Mouse (Mus musculus): Measurements from ENCODE around the gene Fads2. TPM values are rescaled to one million over a fixed set of nuclear protein-coding genes. Genes with fewer than 3 reads are reported as not detected.

Fads2 gene
- polyA plus RNA-seq, 2 experiments: 22.7 to 41.9 TPM

- H3K27me3 ChIP-seq (ENCODE audit: control insufficient read depth, insufficient read depth, low read length): no peaks in the 10 kb centered on the region
- H3K4me3 ChIP-seq (ENCODE audit: insufficient read depth in 1 of 2, low read depth in 2 of 2, low read length in 2 of 2): no peak overlapping the region
- H3K9ac ChIP-seq (replicated peaks): no peak overlapping the region
- no peak overlapping the region for H3K27ac ChIP-seq
- ATAC-seq (ENCODE audit: insufficient read depth): peak; percentile 28; the same call in 1 of the 2 replicates
- H3K36me3 ChIP-seq (replicated peaks; ENCODE audit: control insufficient read depth, insufficient read depth, low read depth): no peaks in the 10 kb centered on the region; the same call in 1 of the 2 replicates
- no peak for DNase-seq (ENCODE audit: low read depth in 3 of 3, low spot score in 3 of 3)
- H3K9me3 ChIP-seq (ENCODE audit: control insufficient read depth, low read length): no peaks in the 10 kb centered on the region
- WGBS (ENCODE audit: insufficient replicate concordance): 53% methylated on average over 4 of the region's 4 CpGs
- H3K4me1 ChIP-seq (replicated peaks; ENCODE audit: control insufficient read depth in 2 of 2, insufficient read depth in 2 of 2, low read length in 1 of 2): peaks cover 8 to 21% of the 10 kb centered on the region in 2 experiments
- TF ChIP-seq CTCF (IDR thresholded peaks at IDR 0.05; ENCODE audit: low read depth) (no peak), EP300 (IDR thresholded peaks at IDR 0.05; ENCODE audit: low read depth) (no peak)
- H3K4me2 ChIP-seq (ENCODE audit: low read depth): no peak overlapping the region
Measured at GRCm38 (mm10) chr19:10094695-10095094, 6.9 kb downstream of the Fads2 start.

GRCm38 (mm10) chr19:10093829-10094228 lies 7.7 kb downstream of the Fads2 start:
- Histone ChIP-seq H3K4me2 (ENCODE audit: low read depth) (no peak overlapping the region), H3K4me1 (replicated peaks; ENCODE audit: control insufficient read depth in 2 of 2, insufficient read depth in 2 of 2, low read length in 1 of 2) (peaks cover 6 to 17% of the 10 kb centered on the region in 2 experiments), H3K9me3 (ENCODE audit: control insufficient read depth, low read length) (no peaks in the 10 kb centered on the region), H3K4me3 (ENCODE audit: insufficient read depth in 1 of 2, low read depth in 2 of 2, low read length in 2 of 2) (no peak overlapping the region), H3K27ac (no peak overlapping the region), H3K9ac (replicated peaks) (no peak overlapping the region), H3K36me3 (replicated peaks; ENCODE audit: control insufficient read depth, insufficient read depth, low read depth) (no peaks in the 10 kb centered on the region; the same call in 1 of the 2 replicates), H3K27me3 (ENCODE audit: control insufficient read depth, insufficient read depth, low read length) (no peaks in the 10 kb centered on the region)
- no peak for ATAC-seq (ENCODE audit: insufficient read depth)
- no peak for DNase-seq (ENCODE audit: low read depth in 3 of 3, low spot score in 3 of 3)
- no peak for TF ChIP-seq CTCF (IDR thresholded peaks at IDR 0.05; ENCODE audit: low read depth)
- no peak for TF ChIP-seq EP300 (IDR thresholded peaks at IDR 0.05; ENCODE audit: low read depth)
- 77% methylated on average over 4 of the region's 4 CpGs for WGBS (ENCODE audit: insufficient replicate concordance)

- Histone ChIP-seq H3K27ac (no peak overlapping the region), H3K4me1 (replicated peaks; ENCODE audit: control insufficient read depth in 2 of 2, insufficient read depth in 2 of 2, low read length in 1 of 2) (no peaks in the 10 kb centered on the region), H3K9ac (replicated peaks) (no peak overlapping the region), H3K4me3 (ENCODE audit: insufficient read depth in 1 of 2, low read depth in 2 of 2, low read length in 2 of 2) (no peak overlapping the region), H3K27me3 (ENCODE audit: control insufficient read depth, insufficient read depth, low read length) (no peaks in the 10 kb centered on the region), H3K9me3 (ENCODE audit: control insufficient read depth, low read length) (no peaks in the 10 kb centered on the region), H3K36me3 (replicated peaks; ENCODE audit: control insufficient read depth, insufficient read depth, low read depth) (peaks cover 9% of the 10 kb centered on the region), H3K4me2 (ENCODE audit: low read depth) (no peak overlapping the region)
- 74% methylated on average over 4 of the region's 4 CpGs for WGBS (ENCODE audit: insufficient replicate concordance)
- DNase-seq (ENCODE audit: low read depth in 3 of 3, low spot score in 3 of 3) (no peak), ATAC-seq (ENCODE audit: insufficient read depth) (no peak)
- no peak for TF ChIP-seq CTCF (IDR thresholded peaks at IDR 0.05; ENCODE audit: low read depth)
- TF ChIP-seq EP300 (IDR thresholded peaks at IDR 0.05; ENCODE audit: low read depth): no peak
Measured at GRCm38 (mm10) chr19:10086976-10087375, 14.6 kb downstream of the Fads2 start.

GRCm38 (mm10) chr19:10085454-10085853 lies 16.1 kb downstream of the Fads2 start:
- H3K4me2 ChIP-seq (ENCODE audit: low read depth): no peak overlapping the region
- TF ChIP-seq CTCF (IDR thresholded peaks at IDR 0.05; ENCODE audit: low read depth) (no peak), EP300 (IDR thresholded peaks at IDR 0.05; ENCODE audit: low read depth) (no peak)
- peaks cover 19% of the 10 kb centered on the region for H3K36me3 ChIP-seq (replicated peaks; ENCODE audit: control insufficient read depth, insufficient read depth, low read depth)
- no peak for ATAC-seq (ENCODE audit: insufficient read depth)
- DNase-seq (ENCODE audit: low read depth in 3 of 3, low spot score in 3 of 3): no peak
- no peaks in the 10 kb centered on the region for H3K27me3 ChIP-seq (ENCODE audit: control insufficient read depth, insufficient read depth, low read length)
- no peak overlapping the region for H3K9ac ChIP-seq (replicated peaks)
- no peaks in the 10 kb centered on the region for H3K4me1 ChIP-seq (replicated peaks; ENCODE audit: control insufficient read depth in 2 of 2, insufficient read depth in 2 of 2, low read length in 1 of 2)
- 78% methylated on average over 9 of the region's 9 CpGs for WGBS (ENCODE audit: insufficient replicate concordance)
- no peak overlapping the region for H3K27ac ChIP-seq
- no peaks in the 10 kb centered on the region for H3K9me3 ChIP-seq (ENCODE audit: control insufficient read depth, low read length)
- H3K4me3 ChIP-seq (ENCODE audit: insufficient read depth in 1 of 2, low read depth in 2 of 2, low read length in 2 of 2): no peak overlapping the region

GRCm38 (mm10) chr19:10082105-10082504 lies 19.4 kb downstream of the Fads2 start:
- no peaks in the 10 kb centered on the region for H3K27me3 ChIP-seq (ENCODE audit: control insufficient read depth, insufficient read depth, low read length)
- peaks cover 29% of the 10 kb centered on the region for H3K36me3 ChIP-seq (replicated peaks; ENCODE audit: control insufficient read depth, insufficient read depth, low read depth)
- no peak for TF ChIP-seq CTCF (IDR thresholded peaks at IDR 0.05; ENCODE audit: low read depth)
- no peak for TF ChIP-seq EP300 (IDR thresholded peaks at IDR 0.05; ENCODE audit: low read depth)
- ATAC-seq (ENCODE audit: insufficient read depth) (no peak; the same call in 1 of the 2 replicates), DNase-seq (ENCODE audit: low read depth in 3 of 3, low spot score in 3 of 3) (no peak)
- H3K27ac ChIP-seq: no peak overlapping the region
- H3K4me2 ChIP-seq (ENCODE audit: low read depth): no peak overlapping the region
- H3K4me3 ChIP-seq (ENCODE audit: insufficient read depth in 1 of 2, low read depth in 2 of 2, low read length in 2 of 2): no peak overlapping the region
- no peaks in the 10 kb centered on the region for H3K9me3 ChIP-seq (ENCODE audit: control insufficient read depth, low read length)
- no peaks in the 10 kb centered on the region for H3K4me1 ChIP-seq (replicated peaks; ENCODE audit: control insufficient read depth in 2 of 2, insufficient read depth in 2 of 2, low read length in 1 of 2)
- 36% methylated on average over 3 of the region's 3 CpGs for WGBS (ENCODE audit: insufficient replicate concordance)
- no peak overlapping the region for H3K9ac ChIP-seq (replicated peaks)

Measured in liver, embryonic 14.5 days (tissue).